Mouse (Mus musculus) bone marrow macrophage, adult 2 months (primary cell): ENCODE data around the gene Scyl3. TPM values are rescaled to one million over a fixed set of nuclear protein-coding genes. Genes with fewer than 3 reads are reported as not detected.

ENCODE experiments used
- H3K27ac ChIP-seq: 2 replicates; pipeline ENCODE4 v1.5.1; 2012; ENCODE audit warnings: low read depth, low read length; ENCODE audit not compliant: insufficient read depth
- H3K4me1 ChIP-seq: 2 replicates; pipeline ENCODE4 v1.6.1; 2012; ENCODE audit warnings: low read length; ENCODE audit not compliant: control insufficient read depth, insufficient read depth
- H3K4me3 ChIP-seq: 2 replicates; pipeline ENCODE4 v1.5.1; 2012; ENCODE audit warnings: mild to moderate bottlenecking, low read length, moderate library complexity; ENCODE audit not compliant: insufficient read depth
- CTCF ChIP-seq: IDR thresholded peaks from 2 replicates; pipeline ENCODE4 v1.5.1; 2012; ENCODE audit warnings: low read depth, mild to moderate bottlenecking, low read length, moderate library complexity
- POLR2A ChIP-seq: IDR thresholded peaks from 2 replicates; pipeline ENCODE4 v1.6.1; 2012; ENCODE audit warnings: mild to moderate bottlenecking, low read depth, low read length, borderline replicate concordance
- polyA plus RNA-seq: library from polyadenylated mRNA; stranded (reverse); fragments of >200 nt; gene quantifications from 2 replicates; pipeline ENCODE4 v1.2.4, GENCODE M21; 2012; ENCODE audit not compliant: missing spikeins, insufficient read depth, insufficient read length

Scyl3 gene
- polyA plus RNA-seq = 25.5 and 29.4 TPM in 2 replicates

DNA sequence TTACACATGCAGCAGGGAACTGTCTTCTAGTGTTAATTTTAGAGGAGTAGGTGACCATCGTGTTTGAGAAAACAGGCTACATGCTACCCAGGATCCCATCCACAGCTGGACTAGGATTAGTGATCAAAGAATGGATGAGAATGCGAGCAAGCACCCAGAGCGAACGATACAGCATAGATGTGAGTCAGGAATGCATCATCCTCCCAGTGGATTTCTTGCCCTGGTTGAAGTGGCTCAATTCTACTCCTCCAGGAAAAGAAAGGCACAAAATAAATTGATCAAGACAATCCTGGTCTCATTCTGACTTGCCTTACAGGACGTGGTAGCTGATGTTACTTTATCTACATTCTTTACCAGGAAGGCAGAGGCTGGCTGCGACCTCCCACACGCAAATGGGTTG lies at the start of gene Scyl3:
Scyl3 (plus strand) TSS at position 255 of the 400 bp plus-strand sequence.
- Histone ChIP-seq H3K27ac (peak within 1 kb of the TSS; percentile 76), H3K4me3 (peak within 1 kb of the TSS; percentile 97), H3K4me1 (peaks cover 22% of the 10 kb centered on the region)
- TF ChIP-seq CTCF (no peak), POLR2A (no peak)

DNA sequence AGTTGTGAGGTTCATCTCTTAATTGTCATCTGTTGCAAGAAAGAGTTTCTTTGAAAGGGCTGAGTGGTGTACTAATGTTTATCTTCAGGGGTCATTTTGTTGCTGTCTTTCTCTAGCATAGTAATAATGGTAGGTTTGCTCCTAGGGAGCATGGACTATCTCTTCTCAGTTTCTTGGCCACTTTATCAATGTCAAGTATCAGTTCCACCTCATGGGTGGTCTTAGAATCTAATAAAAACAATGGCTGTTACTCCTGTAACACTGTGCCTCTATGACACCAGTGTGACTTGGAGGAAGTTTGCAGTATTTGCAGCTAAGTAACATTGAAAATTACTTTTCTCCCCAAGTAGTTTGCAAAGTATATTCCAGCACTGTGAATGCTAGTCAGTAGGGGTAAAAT lies 39.3 kb upstream of the Scyl3 start:
- no peaks in the 10 kb centered on the region for H3K4me1 ChIP-seq
- H3K27ac ChIP-seq = no peak overlapping the region
- H3K4me3 ChIP-seq = no peak overlapping the region
- TF ChIP-seq POLR2A = no peak

DNA sequence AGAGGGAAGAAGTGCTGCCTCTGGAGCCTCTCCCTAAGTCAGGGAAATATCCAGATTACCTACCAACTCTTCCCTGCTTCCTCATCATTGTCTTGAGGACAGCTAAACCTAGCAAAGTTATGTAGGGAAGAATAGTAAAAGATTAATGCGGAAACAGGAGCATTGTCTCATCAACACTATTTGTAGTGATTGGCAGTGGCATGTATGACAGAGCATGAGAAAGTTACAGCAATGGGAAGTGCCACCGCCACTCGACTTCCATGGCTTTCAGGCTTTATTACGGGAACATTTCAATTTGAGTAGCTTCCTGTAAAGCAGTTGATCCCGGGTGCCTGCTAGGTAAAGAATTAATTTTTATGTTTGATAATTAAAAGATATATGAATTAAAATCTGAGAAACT lies 35.6 kb upstream of the Scyl3 start:
- TF ChIP-seq POLR2A = no peak
- TF ChIP-seq CTCF = no peak
- Histone ChIP-seq H3K27ac (no peak overlapping the region), H3K4me3 (no peak overlapping the region), H3K4me1 (no peaks in the 10 kb centered on the region)

DNA sequence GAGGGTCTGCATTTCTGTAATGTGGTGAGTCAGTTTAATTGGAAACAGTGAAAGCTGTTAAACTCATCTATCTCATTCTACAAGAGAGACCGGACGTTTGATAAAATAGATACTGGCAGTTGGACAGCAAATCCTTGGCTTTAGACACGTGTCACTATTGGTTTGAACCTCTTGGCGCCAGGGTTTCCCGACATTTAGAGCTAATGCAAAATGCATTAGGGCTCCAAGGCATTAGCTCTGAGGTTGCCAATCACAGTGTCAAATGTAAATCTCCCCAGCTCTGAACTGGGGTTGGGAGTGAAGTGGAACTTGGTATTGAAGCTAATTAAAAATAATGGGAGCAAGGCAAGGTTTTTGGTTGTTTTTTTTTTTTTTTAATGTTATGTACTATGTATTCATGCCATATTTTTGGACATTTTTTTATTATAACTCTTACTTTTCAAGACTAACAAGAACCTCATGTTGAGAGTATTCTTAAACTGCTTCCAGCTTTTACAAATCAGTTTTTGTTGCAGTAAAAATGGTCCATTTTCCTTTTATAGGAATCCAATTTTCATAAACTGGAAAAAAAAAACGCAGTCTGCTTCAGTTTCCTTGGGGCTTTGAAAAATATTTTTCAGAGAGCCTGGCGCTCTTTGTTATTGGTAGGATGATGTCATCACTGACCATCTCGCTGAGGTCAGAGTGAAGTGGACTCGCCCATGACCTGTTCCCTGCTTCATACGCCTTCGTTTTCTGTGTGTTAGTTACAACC lies 34.9 kb upstream of the Scyl3 start:
- Histone ChIP-seq H3K27ac (no peak overlapping the region), H3K4me3 (no peak overlapping the region), H3K4me1 (no peaks in the 10 kb centered on the region)
- TF ChIP-seq POLR2A (no peak), CTCF (no peak)

DNA sequence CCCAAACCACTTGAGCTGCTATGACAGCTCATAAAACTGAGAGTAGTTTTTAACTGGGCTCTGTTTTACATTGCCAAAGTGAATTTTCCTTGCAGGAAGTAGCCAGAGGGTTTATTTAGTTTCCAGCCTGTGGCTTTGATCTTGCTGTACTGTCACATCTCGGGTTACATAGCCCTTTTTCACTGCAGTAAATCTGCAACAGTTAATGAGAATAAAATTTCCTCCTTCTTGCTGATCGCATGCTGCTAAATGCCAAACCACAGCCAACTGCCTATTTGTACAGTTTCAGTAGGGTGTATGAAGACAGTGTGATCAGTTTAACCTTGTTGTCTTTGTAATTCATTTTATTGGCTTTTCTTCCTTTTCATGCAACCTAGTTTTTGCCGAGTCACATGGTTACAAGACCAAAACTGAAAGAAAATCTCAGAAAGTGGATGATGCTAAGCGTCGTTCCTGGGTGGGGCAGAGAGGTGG lies 30.6 kb upstream of the Scyl3 start:
- peaks cover 8% of the 10 kb centered on the region for H3K4me1 ChIP-seq
- TF ChIP-seq CTCF (no peak), POLR2A (no peak)
- H3K27ac ChIP-seq = no peak overlapping the region
- H3K4me3 ChIP-seq = no peak overlapping the region

DNA sequence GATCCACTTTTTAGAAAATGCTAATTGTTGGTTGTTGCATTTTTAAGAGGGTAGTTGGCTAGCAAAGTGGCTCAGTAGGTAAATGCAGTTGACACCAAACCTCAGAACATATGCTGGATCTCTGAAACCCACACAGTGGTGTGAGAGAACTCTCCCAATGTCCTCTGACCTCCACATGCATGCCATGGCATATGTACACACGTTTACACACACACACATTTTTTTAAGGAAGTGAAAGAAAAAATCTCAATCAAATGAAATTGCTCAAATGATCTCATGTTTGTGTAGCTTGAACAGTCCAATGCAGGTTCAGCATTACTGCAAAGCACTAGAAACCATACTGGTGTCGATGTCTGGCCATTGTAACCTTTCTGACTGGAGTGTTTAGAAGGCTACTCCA lies 29.3 kb upstream of the Scyl3 start:
- TF ChIP-seq POLR2A = no peak
- no peak for TF ChIP-seq CTCF
- peaks cover 8% of the 10 kb centered on the region for H3K4me1 ChIP-seq
- H3K27ac ChIP-seq = no peak overlapping the region
- H3K4me3 ChIP-seq = no peak overlapping the region

DNA sequence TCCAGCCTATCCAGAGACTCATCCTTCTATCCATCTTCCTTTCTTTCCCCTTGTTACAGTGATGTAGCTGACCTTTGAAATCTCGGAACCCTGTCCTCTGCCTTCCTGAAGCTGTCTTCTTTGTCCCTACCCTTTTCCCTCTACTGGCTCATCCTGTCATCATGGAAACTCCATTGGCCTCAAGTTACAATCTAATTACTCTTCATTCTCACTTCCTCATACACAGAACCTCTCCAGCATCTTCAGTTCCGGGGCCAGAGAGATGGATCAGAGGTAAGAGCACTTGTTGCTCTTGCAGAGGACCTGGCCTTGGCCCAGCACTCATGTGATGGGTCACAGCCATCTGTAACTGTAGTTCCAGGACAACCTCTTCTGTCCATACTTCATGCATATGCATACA lies 28.7 kb upstream of the Scyl3 start:
- no peak for TF ChIP-seq CTCF
- no peak for TF ChIP-seq POLR2A
- Histone ChIP-seq H3K4me1 (peaks cover 8% of the 10 kb centered on the region), H3K27ac (no peak overlapping the region), H3K4me3 (no peak overlapping the region)

DNA sequence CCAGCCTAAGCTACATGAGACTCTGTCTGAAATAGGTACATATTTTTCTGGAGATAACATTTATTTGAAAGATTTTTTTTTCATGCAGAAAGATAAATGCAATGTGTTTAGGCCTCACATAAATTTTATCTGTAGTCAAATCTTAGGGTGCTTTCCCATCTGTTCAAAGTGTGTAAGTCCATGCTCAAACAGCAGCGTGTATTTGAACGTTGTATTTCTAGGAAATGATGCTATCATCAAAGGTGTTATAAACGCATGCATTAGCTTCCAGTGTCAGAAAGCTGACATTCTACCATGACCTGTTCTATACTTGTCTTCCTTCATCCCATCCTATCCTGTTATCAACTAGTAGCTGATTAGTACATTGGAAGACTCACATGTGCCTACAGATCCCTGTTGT lies 25.5 kb upstream of the Scyl3 start:
- Histone ChIP-seq H3K27ac (no peak overlapping the region), H3K4me1 (peaks cover 8% of the 10 kb centered on the region), H3K4me3 (no peak overlapping the region)
- TF ChIP-seq CTCF (no peak), POLR2A (no peak)

DNA sequence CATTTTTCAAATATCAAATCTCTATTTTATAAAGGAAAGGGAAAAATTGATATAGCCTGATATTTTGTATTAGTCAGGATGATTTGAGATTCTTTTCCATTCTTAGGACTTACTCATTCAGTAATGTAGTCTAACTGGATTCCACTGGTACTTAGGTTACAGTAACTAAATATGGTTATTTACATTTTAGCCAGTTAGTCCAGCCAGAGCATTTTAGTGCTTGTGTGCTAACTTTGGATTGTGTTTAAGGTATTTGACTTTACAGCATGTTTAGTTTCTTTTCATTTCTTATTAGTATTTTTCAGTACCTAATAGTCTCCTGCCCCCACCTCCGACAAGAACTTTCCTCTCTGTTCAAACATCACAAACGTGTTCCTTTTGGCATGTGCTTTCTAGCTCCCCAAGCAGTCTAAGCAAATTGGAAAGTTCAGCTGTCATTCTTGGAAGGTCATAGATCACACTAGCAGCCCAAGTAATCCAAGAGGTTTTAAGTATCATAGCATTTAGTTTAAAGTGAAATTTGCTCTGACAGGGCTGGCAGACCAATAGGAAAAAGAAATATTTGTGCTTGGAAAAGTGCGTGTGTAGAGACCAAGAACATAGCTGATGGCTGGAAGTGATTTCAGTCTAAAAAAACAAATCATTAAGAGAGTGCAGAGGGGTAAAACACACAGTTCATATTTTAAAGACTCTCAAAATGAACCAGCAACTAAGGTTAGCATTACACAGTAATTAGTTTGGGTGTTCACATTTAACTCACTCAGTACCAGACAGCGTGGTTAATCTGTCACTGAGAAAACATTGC lies 21.7 kb upstream of the Scyl3 start:
- no peaks in the 10 kb centered on the region for H3K4me1 ChIP-seq
- H3K4me3 ChIP-seq = no peak overlapping the region
- no peak overlapping the region for H3K27ac ChIP-seq
- TF ChIP-seq CTCF = no peak

DNA sequence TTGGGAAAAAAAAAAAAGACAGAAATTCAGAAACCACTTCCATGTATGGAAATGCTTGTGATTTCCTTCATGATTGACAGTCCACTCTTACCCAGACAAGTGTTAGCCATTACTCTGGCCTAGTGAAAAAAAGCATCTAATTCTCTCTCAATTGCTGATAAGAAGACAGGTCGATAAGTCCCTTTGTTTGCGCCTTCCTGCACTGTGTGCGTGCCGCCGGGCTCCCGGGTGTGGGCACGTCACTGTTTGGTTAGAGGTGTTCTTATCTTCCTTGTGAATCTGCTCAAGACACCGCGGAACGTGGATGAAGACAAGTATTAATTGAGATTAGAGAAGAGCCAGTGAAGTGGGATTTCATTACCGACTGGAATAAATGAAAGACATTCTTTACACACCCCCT lies 20.5 kb upstream of the Scyl3 start:
- H3K27ac ChIP-seq = no peak overlapping the region
- no peaks in the 10 kb centered on the region for H3K4me1 ChIP-seq
- TF ChIP-seq CTCF = no peak
- TF ChIP-seq POLR2A = no peak
- H3K4me3 ChIP-seq = no peak overlapping the region
